Mouse (Mus musculus) forebrain, embryonic 11.5 days (tissue): ENCODE data around the gene Pex11g. TPM values are rescaled to one million over a fixed set of nuclear protein-coding genes. Genes with fewer than 3 reads are reported as not detected.

Experiments
- ATAC-seq: fragments of 200-750 bp; cut with Nextera tagmentation; replicated peaks from 2 replicates; pipeline ENCODE4 v1.8.0; 2017; ENCODE audit warnings: moderate TSS enrichment; ENCODE audit not compliant: low FRiP score
- DNase-seq: peaks from one replicate; pipeline ENCODE4 v3.0.0-alpha.2; 2017; ENCODE audit warnings: low spot score
- H3K27ac ChIP-seq: fragments of 300-500 bp; sonication (generic); 2 replicates; pipeline ENCODE4 v1.5.1; 2014; ENCODE audit warnings: low read depth, low read length
- H3K27me3 ChIP-seq: fragments of 300-500 bp; sonication (generic); 2 replicates; pipeline ENCODE4 v1.6.1; 2014; ENCODE audit warnings: mild to moderate bottlenecking, low read length, mixed read lengths; ENCODE audit not compliant: control insufficient read depth, insufficient read depth
- H3K36me3 ChIP-seq: fragments of 300-500 bp; sonication (generic); 2 replicates; pipeline ENCODE4 v1.6.1; 2014; ENCODE audit warnings: mild to moderate bottlenecking, low read length, moderate library complexity, mixed read lengths; ENCODE audit not compliant: control insufficient read depth, insufficient read depth
- H3K4me1 ChIP-seq: fragments of 300-500 bp; sonication (generic); replicated peaks from 2 replicates; pipeline ENCODE4 v1.6.1; 2014; ENCODE audit warnings: low read length, mixed read lengths; ENCODE audit not compliant: control insufficient read depth, insufficient read depth
- H3K4me2 ChIP-seq: fragments of 300-500 bp; sonication (generic); 2 replicates; pipeline ENCODE4 v1.6.1; 2014; ENCODE audit warnings: low read depth, mild to moderate bottlenecking, low read length, moderate library complexity, mixed read lengths; ENCODE audit not compliant: severe bottlenecking
- H3K4me3 ChIP-seq: fragments of 300-500 bp; sonication (generic); 2 replicates; pipeline ENCODE4 v1.5.1; 2014; ENCODE audit warnings: low read depth, low read length
- H3K9ac ChIP-seq: fragments of 300-500 bp; sonication (generic); 2 replicates; pipeline ENCODE4 v1.6.1; 2014; ENCODE audit warnings: low read length
- H3K9me3 ChIP-seq: fragments of 300-500 bp; sonication (generic); 2 replicates; pipeline ENCODE4 v1.6.1; 2016; ENCODE audit warnings: low read length, mixed read lengths; ENCODE audit not compliant: control insufficient read depth
- WGBS: fragments of 180-500 bp; shearing (Covaris S2); extraction: QIAGEN DNeasy Blood & Tissue Kit; methylation state at CpG from one replicate; pipeline ENCODE4 v1.1.7; 2014; 5-methylcytosine and 5-hydroxymethylcytosine counted together
- polyA plus RNA-seq: library from polyadenylated mRNA; unstranded; fragments of >200 nt; fragmentation: Nextera tagmentation; extraction: Ambion mirVana; gene quantifications from 2 replicates; pipeline ENCODE4 v1.2.1, GENCODE M21; 2014

Pex11g gene
- polyA plus RNA-seq, 1 experiment from 2014 or later, result 3.8 TPM

DNA sequence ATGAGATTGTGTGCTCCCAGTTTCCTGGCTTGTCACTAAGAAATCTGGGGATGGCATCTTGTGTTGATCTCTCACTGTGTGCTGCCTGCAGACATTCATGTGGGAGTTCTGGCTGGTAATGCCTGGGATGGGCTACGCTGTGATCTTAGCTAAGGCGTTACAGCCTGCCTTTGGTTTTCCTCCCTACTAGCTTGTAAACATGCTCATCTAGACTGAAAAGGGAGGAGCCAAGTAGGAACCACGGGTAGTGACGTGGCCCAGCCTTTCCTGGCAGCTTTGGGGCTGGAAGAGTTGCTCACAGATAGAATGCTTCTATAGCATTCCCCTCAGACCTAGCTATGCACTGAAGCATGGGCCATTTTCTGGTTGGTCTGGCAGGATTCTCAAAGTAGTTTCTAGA is 34.7 kb upstream of the Pex11g start:
- Histone ChIP-seq H3K27ac (no peak overlapping the region), H3K36me3 (no peaks in the 10 kb centered on the region; the same call in 1 of the 2 replicates), H3K9ac (no peak overlapping the region), H3K4me3 (no peak overlapping the region), H3K27me3 (no peaks in the 10 kb centered on the region), H3K4me1 (peaks cover 8% of the 10 kb centered on the region; the same call in 1 of the 2 replicates), H3K4me2 (no peak overlapping the region), H3K9me3 (no peaks in the 10 kb centered on the region)
- WGBS, result 74% methylated on average over 4 of the region's 4 CpGs
- no peak for ATAC-seq
- DNase-seq, result no peak

DNA sequence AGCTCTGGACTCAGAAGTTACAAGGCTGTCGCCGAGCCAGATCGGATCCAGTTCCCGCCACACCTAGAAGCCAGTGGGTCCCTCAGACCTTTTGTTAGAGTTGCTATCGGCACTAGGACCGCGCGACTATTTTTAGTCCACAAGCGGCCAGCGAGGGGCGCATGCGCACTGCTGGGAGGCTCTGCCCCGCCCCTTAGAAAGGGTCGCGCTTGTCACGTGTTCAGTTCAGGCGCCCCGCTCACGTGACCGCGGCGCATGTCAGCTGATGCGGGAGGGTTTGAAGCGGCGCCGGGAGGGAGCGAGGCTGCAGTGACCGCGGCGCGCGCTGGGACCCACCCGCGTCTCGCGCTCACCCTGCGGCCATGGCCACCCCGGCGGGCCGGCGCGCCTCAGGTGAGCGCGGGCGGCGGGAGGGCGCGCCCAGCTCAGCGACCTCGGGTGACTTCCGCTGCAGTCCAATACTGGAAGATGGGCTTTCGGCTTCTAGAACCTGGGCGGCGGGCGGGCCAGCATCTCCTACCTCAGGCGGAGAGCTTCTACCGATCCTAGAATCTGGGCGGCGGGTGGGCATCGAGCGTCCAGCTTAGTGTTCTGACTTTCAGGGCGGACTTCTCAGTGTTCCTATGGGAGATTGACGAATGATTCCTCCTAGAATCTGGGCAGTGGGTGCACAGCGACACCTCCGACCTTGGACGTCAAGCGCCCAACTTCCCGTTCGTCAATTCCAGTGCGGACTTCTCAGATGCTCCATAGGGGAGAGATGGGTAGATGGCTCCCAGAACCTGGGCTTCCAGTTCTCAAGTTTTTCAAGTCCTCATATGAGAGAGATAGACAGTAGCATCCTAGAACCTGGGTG is 33.0 kb upstream of the Pex11g start, which contains the start of gene Mcoln1:
Gene Mcoln1, plus strand, starts transcription at position 223 of the 856 bp plus-strand sequence.
- under 1% methylated on average over 70 of the region's 70 CpGs for WGBS
- peaks cover 12% of the 10 kb centered on the region for H3K36me3 ChIP-seq

DNA sequence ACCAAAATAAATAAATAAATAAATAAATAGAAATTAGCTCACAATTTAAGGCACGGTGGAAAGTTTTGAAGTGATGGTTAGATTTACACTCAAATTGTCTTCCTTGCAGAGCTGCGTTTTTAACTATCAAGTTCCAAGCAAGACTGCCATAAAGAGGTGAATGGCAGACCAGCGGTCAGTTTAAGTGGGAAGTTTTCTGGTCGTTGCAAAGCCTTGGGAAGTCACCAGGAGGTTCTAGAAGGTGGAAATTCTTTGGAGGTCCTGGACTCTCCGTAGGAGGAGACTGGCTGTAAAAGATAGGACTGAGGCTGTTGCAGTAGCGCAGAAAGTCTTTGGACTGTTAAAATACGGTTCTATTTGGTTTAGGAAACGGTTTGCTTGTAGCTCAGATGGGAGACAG is 32.3 kb upstream of the Pex11g start:
- 11% methylated on average over 8 of the region's 8 CpGs for WGBS
- H3K4me2 ChIP-seq, result peak overlapping the region; percentile 80
- ATAC-seq, result peak; percentile 25
- peaks cover 19% of the 10 kb centered on the region for H3K36me3 ChIP-seq
- H3K9ac ChIP-seq, result peak overlapping the region; percentile 88
- H3K4me3 ChIP-seq, result peak overlapping the region; percentile 76
- DNase-seq, result no peak
- no peaks in the 10 kb centered on the region; the same call in 1 of the 2 replicates for H3K9me3 ChIP-seq
- H3K27ac ChIP-seq, result peak overlapping the region; percentile 77; the same call in 1 of the 2 replicates
- H3K4me1 ChIP-seq, result peaks cover 8% of the 10 kb centered on the region; the same call in 1 of the 2 replicates
- no peaks in the 10 kb centered on the region for H3K27me3 ChIP-seq

More for the DNA sequence above, 33.0 kb upstream of the Pex11g start, which contains the start of gene Mcoln1:
- H3K4me2 ChIP-seq, result peak within 1 kb of the TSS; percentile 80
- peak; percentile 93 for ATAC-seq
- H3K27ac ChIP-seq, result peak within 1 kb of the TSS; percentile 77; the same call in 1 of the 2 replicates
- H3K9ac ChIP-seq, result peak within 1 kb of the TSS; percentile 88
- no peaks in the 10 kb centered on the region; the same call in 1 of the 2 replicates for H3K9me3 ChIP-seq
- peaks cover 8% of the 10 kb centered on the region; the same call in 1 of the 2 replicates for H3K4me1 ChIP-seq
- DNase-seq, result peak; percentile 99
- H3K27me3 ChIP-seq, result no peaks in the 10 kb centered on the region
- peak within 1 kb of the TSS; percentile 76 for H3K4me3 ChIP-seq

DNA sequence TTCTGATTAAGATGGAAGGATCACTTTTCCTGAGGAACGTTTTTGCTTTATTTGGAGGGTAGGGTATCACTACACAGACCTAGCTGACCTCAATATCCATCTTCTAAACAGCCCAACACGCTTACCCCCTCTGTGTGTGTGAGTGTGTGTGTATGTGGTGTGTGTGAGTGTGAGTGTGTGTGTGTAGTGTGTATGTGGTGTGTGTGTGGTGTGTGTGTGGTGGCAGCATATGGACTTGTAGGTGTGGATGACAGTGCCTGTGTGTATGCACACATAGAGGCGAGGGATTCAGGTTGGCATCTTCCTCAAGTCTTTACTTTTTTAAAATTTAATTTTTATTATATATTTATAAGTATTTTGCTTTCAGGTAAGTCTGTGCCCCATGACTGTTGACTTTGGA is 31.1 kb upstream of the Pex11g start:
- H3K4me1 ChIP-seq, result peaks cover 11% of the 10 kb centered on the region; the same call in 1 of the 2 replicates
- H3K27ac ChIP-seq, result no peak overlapping the region
- peaks cover 23% of the 10 kb centered on the region for H3K36me3 ChIP-seq
- H3K4me3 ChIP-seq, result no peak overlapping the region
- H3K4me2 ChIP-seq, result no peak overlapping the region
- H3K9ac ChIP-seq, result no peak overlapping the region
- WGBS, result 89% methylated on average over 3 of the region's 3 CpGs
- ATAC-seq (no peak), DNase-seq (no peak)
- H3K9me3 ChIP-seq, result no peaks in the 10 kb centered on the region; the same call in 1 of the 2 replicates
- no peaks in the 10 kb centered on the region for H3K27me3 ChIP-seq

DNA sequence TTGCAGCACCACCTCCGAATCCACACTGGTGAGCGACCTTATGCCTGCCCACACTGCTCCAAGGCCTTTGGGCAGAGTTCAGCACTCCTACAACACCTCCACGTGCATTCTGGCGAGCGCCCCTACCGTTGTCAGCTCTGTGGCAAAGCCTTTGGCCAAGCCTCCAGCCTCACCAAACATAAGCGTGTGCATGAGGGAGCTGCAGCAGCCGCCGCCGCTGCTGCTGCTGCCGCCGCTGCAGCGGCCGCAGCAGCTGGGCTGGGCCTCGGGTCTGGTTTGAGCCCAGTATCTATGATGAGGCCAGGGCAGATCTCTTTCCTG is 28.9 kb upstream of the Pex11g start:
- H3K4me3 ChIP-seq, result no peak overlapping the region
- no peak overlapping the region for H3K9ac ChIP-seq
- no peak overlapping the region for H3K4me2 ChIP-seq
- no peak for ATAC-seq
- no peaks in the 10 kb centered on the region; the same call in 1 of the 2 replicates for H3K9me3 ChIP-seq
- no peak for DNase-seq
- H3K27ac ChIP-seq, result no peak overlapping the region
- no peaks in the 10 kb centered on the region for H3K27me3 ChIP-seq
- H3K4me1 ChIP-seq, result peaks cover 11% of the 10 kb centered on the region; the same call in 1 of the 2 replicates
- 92% methylated on average over 15 of the region's 15 CpGs for WGBS
- peaks cover 23% of the 10 kb centered on the region for H3K36me3 ChIP-seq

DNA sequence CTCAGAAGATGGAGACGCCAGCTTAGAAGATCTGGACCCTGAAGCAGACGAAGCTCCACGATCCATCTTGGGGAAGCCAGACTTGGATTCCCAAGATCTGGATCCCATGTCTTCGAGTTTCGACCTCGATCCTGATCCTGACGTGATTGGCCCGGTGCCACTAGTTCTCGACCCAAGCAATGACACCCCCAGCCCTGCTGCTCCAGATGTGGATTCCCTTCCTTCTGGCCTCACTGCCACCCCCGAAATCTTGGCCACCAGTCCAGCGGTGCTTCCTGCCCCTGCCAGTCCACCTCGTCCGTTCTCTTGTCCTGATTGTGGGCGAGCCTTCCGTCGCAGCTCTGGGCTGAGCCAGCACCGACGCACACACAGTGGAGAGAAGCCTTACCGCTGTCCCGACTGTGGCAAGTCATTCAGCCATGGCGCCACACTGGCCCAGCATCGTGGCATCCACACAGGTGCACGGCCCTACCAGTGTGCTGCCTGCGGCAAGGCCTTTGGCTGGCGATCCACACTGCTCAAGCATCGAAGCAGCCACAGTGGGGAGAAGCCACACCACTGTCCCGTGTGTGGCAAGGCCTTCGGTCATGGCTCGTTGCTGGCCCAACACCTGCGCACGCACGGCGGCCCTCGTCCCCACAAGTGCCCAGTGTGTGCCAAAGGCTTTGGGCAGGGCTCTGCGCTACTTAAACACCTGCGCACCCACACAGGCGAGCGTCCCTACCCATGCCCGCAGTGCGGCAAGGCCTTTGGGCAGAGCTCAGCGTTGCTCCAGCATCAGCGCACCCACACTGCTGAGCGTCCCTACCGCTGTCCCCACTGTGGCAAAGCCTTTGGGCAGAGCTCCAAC is 28.3 kb upstream of the Pex11g start:
- H3K27ac ChIP-seq, result no peak overlapping the region
- H3K36me3 ChIP-seq, result peaks cover 23% of the 10 kb centered on the region
- no peak overlapping the region for H3K9ac ChIP-seq
- H3K27me3 ChIP-seq, result no peaks in the 10 kb centered on the region
- H3K4me2 ChIP-seq, result no peak overlapping the region
- H3K9me3 ChIP-seq, result no peaks in the 10 kb centered on the region; the same call in 1 of the 2 replicates
- ATAC-seq (no peak), DNase-seq (no peak)
- peaks cover 6% of the 10 kb centered on the region; the same call in 1 of the 2 replicates for H3K4me1 ChIP-seq
- 96% methylated on average over 44 of the region's 44 CpGs for WGBS
- H3K4me3 ChIP-seq, result no peak overlapping the region

DNA sequence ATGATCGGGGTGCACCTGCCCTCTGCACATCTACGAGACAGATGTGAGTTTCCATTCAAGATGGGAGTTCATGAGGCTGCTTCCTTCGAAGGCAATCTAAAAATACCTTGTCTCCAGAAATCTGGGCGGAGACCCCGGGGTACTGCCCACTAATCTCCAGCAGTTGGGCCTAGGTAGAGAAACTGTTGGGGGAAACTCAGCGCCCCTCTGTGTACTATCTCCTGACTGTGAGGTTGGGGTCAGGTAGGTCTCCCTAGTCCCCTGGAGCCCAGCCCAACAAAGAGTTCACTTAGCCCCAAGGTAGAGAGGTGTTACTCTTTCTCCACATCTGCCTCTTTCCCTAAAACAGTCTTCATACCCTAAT is 26.3 kb upstream of the Pex11g start:
- H3K9me3 ChIP-seq, result no peaks in the 10 kb centered on the region; the same call in 1 of the 2 replicates
- peak overlapping the region; percentile 89 for H3K4me3 ChIP-seq
- 38% methylated on average over 6 of the region's 6 CpGs for WGBS
- H3K4me2 ChIP-seq, result peak overlapping the region; percentile 51
- DNase-seq (no peak), ATAC-seq (peak; percentile 16)
- H3K9ac ChIP-seq, result peak overlapping the region; percentile 97
- peaks cover 23% of the 10 kb centered on the region for H3K36me3 ChIP-seq
- H3K27me3 ChIP-seq, result no peaks in the 10 kb centered on the region
- peaks cover 3% of the 10 kb centered on the region; the same call in 1 of the 2 replicates for H3K4me1 ChIP-seq
- no peak overlapping the region; the same call in 1 of the 2 replicates for H3K27ac ChIP-seq
